Mouse (Mus musculus): ENCODE measurements around the gene Ulk4.

The Ulk4 gene

GRCm38 (mm10) chr9:121132549-121132948, 144.4 kb downstream of the Ulk4 start:
- in situ Hi-C loops (cut with MboI; ENCODE audit: unreplicated experiment in 2 of 2) = no loop called here

GRCm38 (mm10) chr9:121129533-121129932, 147.5 kb downstream of the Ulk4 start:
- in situ Hi-C loops (cut with MboI; ENCODE audit: unreplicated experiment in 2 of 2) = no loop called here

GRCm38 (mm10) chr9:121128934-121129333, 148.1 kb downstream of the Ulk4 start:
- in situ Hi-C loops (cut with MboI; ENCODE audit: unreplicated experiment in 2 of 2) = no loop called here

GRCm38 (mm10) chr9:121127025-121127424, 150.0 kb downstream of the Ulk4 start:
- in situ Hi-C loops (cut with MboI; ENCODE audit: unreplicated experiment in 2 of 2) = no loop called here

- in situ Hi-C loops (cut with MboI; ENCODE audit: unreplicated experiment in 2 of 2) = no loop called here
Observed at GRCm38 (mm10) chr9:121124705-121125104, 152.3 kb downstream of the Ulk4 start.

GRCm38 (mm10) chr9:121122039-121122438, 155.0 kb downstream of the Ulk4 start:
- in situ Hi-C loops (cut with MboI; ENCODE audit: unreplicated experiment in 2 of 2) = no loop called here

GRCm38 (mm10) chr9:121117936-121118335, 159.1 kb downstream of the Ulk4 start:
- in situ Hi-C loops (cut with MboI; ENCODE audit: unreplicated experiment in 2 of 2) = no loop called here

- in situ Hi-C loops (cut with MboI; ENCODE audit: unreplicated experiment in 2 of 2) = no loop called here
Observed at GRCm38 (mm10) chr9:121112131-121112530, 164.9 kb downstream of the Ulk4 start.

- in situ Hi-C loops (cut with MboI; ENCODE audit: unreplicated experiment in 2 of 2) = no loop called here
Observed at GRCm38 (mm10) chr9:121108110-121108509, 168.9 kb downstream of the Ulk4 start.

GRCm38 (mm10) chr9:121107643-121108042, 169.4 kb downstream of the Ulk4 start:
- in situ Hi-C loops (cut with MboI; ENCODE audit: unreplicated experiment in 2 of 2) = no loop called here

- in situ Hi-C loops (cut with MboI; ENCODE audit: unreplicated experiment in 2 of 2) = no loop called here
Observed at GRCm38 (mm10) chr9:121107101-121107500, 169.9 kb downstream of the Ulk4 start.

GRCm38 (mm10) chr9:121101516-121101915, 175.5 kb downstream of the Ulk4 start:
- in situ Hi-C loops (cut with MboI; ENCODE audit: unreplicated experiment in 2 of 2) = no loop called here

- in situ Hi-C loops (cut with MboI; ENCODE audit: unreplicated experiment in 2 of 2) = no loop called here
Observed at GRCm38 (mm10) chr9:121099453-121099852, 177.5 kb downstream of the Ulk4 start.

- in situ Hi-C loops (cut with MboI; ENCODE audit: unreplicated experiment in 2 of 2) = no loop called here
Observed at GRCm38 (mm10) chr9:121093760-121094159, 183.2 kb downstream of the Ulk4 start.

- in situ Hi-C loops (cut with MboI; ENCODE audit: unreplicated experiment in 2 of 2) = no loop called here
Observed at GRCm38 (mm10) chr9:121092568-121092967, 184.4 kb downstream of the Ulk4 start.

- in situ Hi-C loops (cut with MboI; ENCODE audit: unreplicated experiment in 2 of 2) = no loop called here
Observed at GRCm38 (mm10) chr9:121091016-121091735, 185.8 kb downstream of the Ulk4 start.

- in situ Hi-C loops (cut with MboI; ENCODE audit: unreplicated experiment in 2 of 2) = no loop called here
Observed at GRCm38 (mm10) chr9:121087661-121088060, 189.3 kb downstream of the Ulk4 start.

GRCm38 (mm10) chr9:121084191-121084590, 192.8 kb downstream of the Ulk4 start:
- in situ Hi-C loops (cut with MboI; ENCODE audit: unreplicated experiment in 2 of 2) = no loop called here

GRCm38 (mm10) chr9:121080834-121081233, 196.2 kb downstream of the Ulk4 start:
- in situ Hi-C loops (cut with MboI; ENCODE audit: unreplicated experiment in 2 of 2) = no loop called here

GRCm38 (mm10) chr9:121080413-121080812, 196.6 kb downstream of the Ulk4 start:
- in situ Hi-C loops (cut with MboI; ENCODE audit: unreplicated experiment in 2 of 2) = no loop called here

- in situ Hi-C loops (cut with MboI; ENCODE audit: unreplicated experiment in 2 of 2) = no loop called here
Observed at GRCm38 (mm10) chr9:121079388-121080088, 197.5 kb downstream of the Ulk4 start.

- in situ Hi-C loops (cut with MboI; ENCODE audit: unreplicated experiment in 2 of 2) = no loop called here
Observed at GRCm38 (mm10) chr9:121076291-121076690, 200.7 kb downstream of the Ulk4 start.
